Mouse (Mus musculus): ENCODE measurements around the gene Gm45261.

The Gm45261 gene

GRCm38 (mm10) chr1:80409467-80410105 is 51.7 kb downstream of the Gm45261 start:
- no peak for DNase-seq

GRCm38 (mm10) chr1:80408586-80408985 is 52.7 kb downstream of the Gm45261 start:
- peak; percentile 88 for DNase-seq

- no peak for DNase-seq
Measured at GRCm38 (mm10) chr1:80404196-80404595, 57.1 kb downstream of the Gm45261 start.

GRCm38 (mm10) chr1:80403366-80403893 is 57.8 kb downstream of the Gm45261 start:
- DNase-seq: no peak

GRCm38 (mm10) chr1:80401961-80402360 is 59.3 kb downstream of the Gm45261 start:
- no peak for DNase-seq
